Mouse (Mus musculus): ENCODE measurements around the gene Gm10203.
"Not testable (repeated sequence)": the region's sequence is repeated elsewhere in the genome, so short reads cannot be mapped to it uniquely, and the experiment has no call there.

Gm10203 gene

DNA sequence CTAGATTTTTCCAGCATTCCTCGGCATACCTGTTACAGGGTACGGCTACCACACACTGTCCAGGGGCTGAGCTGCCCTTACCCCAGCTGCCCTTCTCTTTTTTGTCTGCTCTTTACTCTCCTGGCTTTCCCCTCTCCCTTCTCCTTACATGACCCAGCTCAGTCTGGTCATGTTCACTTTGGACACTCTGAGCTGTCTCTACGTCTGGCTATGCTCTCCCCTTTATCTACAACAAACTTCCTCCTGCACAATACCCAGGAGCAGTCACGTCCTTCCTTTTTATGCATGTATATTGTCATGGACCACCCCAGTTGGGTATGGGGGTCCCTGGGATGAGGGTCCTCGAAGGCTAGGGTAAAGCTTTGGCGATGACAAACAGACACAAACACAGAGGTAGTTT is 5.7 kb downstream of the Gm10203 start:
- DNase-seq, result no peak

DNA sequence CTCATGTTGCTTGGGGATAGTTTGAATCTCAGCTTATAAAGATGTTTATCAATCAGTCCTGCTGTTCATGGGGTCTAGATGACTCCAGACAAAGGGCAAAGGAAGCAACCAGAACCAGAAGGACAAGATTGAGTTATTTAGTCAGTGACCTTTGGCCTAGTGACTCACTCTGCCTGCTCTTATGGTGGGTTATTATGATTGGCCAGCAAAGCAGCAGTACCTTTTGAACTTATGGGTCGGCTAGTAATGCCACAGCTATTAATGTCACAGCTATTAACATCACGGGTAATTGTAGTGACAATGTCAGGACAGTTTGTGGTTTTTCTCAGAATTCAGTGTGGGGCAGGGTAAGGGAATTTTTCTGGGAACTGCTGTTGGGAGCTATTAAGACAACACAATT is 8.0 kb downstream of the Gm10203 start:
- no peak for DNase-seq

DNA sequence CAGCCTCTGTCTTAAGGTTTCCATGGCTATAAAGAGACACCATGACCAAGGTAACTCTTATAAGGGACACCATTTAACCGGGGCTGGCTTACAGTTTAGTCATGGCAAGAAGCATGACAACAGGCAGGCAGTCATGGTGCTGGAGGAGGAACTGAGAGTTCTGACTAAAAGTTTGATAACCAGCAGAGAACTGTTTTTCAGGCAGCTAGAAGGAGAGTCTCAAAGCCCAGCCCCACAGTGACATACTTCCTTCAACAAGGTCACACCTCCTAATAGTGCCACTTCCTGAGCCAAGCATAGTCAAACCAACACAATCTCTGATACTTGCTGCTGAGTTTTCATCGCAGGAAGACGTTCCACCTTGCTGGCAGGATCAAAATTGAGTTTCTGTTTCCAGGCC is 9.0 kb downstream of the Gm10203 start:
- no peak for DNase-seq

DNA sequence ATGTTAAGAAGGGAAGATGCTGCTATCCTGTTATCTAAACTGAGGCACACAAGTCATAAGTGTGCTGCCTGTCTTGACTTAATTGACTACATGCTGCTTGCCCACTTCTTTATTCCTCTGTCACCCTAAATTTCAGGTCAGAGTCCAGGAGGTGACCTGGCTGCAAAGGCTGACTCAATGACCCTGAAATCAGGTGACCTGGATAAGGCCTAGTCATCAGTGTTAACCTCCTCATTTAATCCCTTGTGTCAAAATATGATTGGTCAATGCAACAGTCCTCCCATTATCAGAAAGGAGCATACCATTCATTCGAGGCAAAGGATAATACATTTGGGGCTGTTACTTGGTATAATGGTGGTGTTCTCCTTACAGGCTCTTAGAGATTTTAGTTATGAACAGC is 9.5 kb downstream of the Gm10203 start, which contains the start of gene Etfbkmt:
Gene Etfbkmt, plus strand, starts transcription at position 379 of the 400 bp plus-strand sequence.
- DNase-seq, result no peak

DNA sequence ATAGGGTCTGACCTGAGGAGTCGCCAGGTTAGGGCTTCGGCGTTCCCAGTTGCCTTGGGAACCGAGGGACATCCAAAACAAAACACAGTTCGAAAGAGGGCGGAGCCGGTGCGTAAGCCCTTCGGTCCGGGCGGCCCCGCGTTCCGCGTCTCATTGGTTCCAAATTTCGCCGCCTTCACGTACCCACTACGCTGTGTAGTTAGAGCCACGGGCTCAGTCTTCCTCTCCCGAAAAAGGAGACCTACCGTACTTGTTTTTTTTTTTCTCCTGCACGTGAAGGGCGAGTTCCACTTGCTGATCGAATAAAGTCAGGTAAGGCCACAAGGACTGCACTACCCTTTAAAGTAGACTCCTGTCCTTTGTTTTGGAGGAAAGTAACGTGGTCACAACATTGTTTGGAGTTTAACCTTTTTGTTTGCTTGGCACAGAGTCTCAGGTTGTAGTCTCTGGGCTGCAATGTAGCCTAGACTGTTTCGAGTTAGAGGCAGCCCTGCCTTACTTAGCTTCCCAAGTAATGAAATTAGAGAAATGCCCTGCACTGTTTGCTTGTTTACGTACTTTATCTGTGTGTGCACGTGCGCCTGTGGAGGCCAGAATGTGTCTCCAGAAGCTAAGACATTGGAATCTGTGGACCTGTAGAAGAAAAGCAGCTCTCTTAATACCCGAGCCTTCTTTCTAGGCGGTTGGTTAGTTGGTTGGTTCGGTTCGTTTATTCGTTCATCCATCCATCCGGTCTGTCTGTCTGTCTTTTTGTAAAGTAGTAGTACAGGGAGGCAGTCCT is 11.6 kb downstream of the Gm10203 start:
- DNase-seq, result peak; percentile 78 to 80

DNA sequence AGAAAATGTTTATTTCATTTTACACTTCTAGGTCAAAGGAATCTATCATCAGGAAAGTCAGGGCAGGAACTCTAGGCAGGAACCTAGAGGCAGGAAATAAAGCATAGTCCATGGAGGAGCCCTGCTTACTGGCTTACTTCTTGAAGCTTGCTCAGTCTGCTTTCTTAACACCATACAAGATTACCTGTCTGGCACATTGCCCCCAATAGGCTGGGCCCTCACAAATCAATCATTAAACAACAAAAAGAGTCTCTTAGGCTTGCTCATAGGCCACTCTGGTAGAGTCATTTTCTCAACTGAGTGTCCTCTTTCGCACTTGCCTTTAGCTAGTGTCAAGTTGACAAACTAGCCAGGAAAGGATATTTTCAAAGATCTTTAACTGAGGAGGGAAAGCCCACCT is 15.2 kb downstream of the Gm10203 start:
- no peak for DNase-seq

DNA sequence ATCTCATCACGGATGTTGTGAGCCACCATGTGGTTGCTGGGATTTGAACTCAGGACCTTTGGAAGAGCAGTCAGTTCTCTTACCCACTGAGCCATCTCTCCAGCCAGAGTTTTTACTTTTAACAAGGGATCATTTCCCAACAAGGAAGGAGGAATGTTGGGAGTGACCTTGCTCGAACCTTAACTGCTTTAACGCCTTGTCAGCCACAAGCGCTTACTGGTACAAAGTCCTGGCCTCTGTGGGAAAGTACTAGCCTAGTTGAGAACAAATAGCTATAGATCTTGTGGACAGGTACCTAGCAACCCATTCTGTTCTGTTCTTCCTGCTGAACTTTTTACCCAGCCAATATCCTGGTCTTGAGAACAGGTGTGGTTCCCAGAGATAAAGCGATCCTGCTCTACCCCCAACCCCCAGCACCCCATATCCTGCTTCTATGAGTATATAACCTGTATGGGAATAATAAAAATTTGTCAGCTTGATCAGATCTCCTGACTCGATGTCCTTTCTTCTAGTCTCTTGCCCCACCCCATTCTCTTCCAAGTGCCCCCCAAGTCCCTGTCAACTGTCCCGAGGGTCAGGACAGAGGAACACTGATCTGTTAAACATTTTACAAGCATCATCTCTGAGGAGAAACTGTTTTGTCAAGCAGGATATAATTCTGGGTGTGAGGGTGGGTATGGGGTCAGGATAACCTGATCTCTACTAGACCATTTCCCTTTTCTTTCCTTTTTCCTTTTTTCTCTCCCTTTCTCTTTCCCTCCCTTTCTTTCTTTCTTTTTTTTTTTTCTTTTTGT is 18.7 kb downstream of the Gm10203 start:
- DNase-seq, result no peak

DNA sequence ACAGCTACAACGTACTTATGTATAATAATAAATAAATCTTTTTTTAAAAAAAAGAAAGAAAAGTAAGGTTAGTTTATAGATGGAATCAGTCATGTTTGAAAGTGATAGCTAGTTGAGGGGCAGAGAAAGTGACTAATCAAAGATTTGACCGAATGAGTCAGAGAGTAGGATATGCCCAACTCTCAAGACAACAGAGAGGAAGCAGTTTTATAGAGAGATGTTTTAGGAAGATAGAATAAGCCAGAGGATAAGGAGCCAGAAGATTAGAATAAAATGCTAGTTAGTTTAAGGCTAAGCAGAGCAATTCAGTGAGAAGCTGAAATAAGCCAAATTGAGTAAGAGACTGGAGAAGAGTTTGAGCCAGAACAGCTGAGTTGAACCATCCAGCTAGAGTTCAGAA is 22.1 kb downstream of the Gm10203 start:
- DNase-seq, result no peak

DNA sequence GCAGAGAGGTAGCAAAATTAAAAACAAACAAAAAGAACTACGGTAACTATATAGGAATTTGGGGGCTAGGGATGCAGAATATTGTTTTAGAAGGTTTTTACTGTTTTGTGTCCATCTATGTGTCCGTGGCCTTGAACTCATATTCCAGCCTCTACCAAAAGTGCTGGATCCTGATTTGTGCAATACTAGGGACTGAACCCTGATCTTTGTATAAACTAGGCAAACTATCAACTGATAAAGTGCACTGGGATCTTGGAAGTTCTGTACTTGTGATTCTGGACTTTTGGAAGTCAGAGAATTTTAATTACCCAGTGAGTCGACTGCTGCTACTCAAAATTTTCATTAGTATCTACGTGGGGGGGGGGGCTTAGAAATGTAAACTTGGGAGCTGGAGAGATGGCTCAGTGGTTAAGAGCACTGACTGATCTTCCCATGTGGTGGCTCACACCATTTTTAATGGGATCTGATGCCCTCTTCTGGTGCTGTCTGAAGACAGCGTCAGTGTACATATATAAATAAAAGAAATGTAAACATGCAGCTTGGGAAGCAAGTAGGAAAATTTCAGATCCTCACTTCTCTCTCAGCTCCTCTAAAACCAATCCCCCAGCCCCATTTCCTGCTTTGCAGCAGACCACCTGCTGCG is 23.6 kb downstream of the Gm10203 start:
- DNase-seq, result no peak

DNA sequence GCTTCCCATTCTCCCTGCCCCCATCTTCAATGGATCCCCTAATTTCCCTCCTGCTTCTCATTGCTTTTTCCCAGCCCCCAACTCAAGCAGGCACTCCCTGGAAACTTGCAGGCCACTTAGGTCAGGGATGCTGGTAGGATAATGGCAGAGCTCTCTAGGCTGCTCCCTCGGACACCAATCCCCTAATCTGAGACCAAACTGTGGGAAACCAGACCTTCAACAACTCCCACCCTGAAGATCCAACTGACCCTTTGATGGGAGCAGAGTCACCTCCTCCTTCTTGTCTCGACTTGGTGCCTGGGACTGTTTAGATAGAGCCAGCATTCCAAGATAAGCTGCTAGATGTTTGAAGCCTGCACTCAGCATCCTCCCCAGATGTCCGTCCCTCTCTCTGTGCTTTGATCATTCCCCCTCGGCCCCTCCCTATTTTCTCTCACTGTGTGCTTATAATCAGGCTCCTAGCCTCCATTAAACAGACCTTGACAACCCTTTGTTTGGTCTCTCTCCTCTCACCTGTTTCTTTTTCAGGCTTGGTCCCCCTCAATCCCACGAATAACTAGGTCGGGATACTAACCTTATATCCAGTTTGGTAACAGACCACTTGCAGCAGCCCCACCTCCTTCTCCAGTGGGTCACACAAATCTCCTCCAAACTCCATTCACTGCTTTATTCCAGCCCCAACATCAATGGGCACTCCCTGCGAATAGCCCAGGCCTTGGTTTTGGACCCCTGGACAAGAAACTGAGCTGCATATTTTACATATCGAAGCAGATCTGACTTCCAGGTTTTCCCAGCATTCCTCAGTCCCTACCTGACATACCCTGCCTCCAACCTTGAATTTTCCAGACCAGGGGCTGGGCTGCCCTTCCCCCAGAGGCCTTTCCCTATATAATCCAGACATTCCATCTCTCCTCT is 24.4 kb downstream of the Gm10203 start:
- DNase-seq, result no peak

DNA sequence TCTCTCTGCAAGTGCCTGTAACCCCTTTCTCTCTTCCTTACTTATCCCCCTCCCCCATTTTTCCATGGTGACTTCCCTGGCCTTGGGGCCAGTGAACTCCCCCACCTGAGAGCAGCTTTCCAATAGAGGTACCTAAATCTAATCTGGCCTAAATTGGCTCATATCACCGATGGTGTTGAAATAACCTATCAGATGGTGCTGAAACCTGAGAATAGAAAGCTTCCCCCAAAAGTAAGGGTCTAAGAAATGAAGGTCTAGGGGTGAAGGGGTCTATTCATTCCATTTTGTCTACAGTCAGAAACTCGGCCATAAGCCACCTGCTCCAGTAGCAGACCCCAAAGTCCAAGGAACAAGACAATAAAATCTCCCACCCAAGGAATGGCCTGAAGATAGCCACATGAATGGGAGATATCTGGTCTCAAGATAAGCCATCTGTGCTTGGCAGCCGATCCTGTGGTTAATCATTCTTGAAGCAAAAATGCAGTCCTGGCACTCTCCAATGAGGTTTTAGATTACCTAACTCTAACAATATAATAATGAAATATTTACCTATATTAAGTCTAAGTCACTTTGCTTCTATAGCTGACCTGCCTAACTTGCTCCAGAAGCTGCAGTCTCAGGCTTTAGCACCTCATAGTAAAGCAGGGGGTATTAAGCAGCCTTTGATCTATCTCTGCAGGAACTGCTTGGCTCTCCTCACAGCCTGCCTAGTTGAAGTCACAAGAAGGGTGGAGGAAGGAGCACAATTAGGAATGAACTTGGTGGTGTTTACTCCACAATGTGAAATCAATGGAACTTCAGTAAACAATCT is 25.3 kb downstream of the Gm10203 start:
- DNase-seq, result no peak

DNA sequence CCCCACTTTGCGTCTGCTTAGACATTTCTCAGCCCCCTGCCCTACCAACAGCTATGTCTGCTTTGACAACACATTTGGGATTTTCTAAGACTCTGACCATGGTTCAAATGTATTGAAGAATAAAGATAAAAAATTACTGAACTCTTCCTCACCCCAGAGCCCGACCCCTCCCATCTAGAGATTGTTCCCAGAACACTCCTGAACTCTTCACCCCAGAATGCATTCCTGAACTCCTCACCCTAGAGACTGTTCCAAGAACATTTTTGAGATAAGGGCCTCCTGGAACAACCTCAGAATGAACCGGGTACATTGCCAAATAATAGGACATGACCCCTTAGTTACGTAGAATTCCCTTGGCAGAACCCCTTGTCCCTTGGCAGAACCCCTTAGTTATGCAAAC is 37.1 kb downstream of the Gm10203 start:
- not testable (repeated sequence) for DNase-seq

DNA sequence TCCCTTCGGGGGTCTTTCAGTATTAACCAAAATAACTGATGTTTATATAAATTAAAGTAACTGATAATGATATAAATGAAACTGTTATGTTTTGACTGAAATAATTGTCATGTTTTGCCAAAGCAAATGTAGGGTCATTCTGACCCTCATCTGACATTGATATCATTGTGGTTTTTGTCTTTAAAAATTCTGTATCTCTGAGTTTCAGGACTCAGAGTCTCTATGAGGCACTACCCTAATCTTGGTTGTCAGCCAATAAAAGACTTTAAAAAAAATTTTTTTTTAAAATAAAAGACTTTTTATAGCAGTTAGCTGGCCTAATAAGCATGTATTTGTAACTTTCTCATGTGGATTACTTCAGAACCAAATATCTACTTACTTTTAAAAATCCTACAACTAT is 37.7 kb downstream of the Gm10203 start:
- no peak for DNase-seq

DNA sequence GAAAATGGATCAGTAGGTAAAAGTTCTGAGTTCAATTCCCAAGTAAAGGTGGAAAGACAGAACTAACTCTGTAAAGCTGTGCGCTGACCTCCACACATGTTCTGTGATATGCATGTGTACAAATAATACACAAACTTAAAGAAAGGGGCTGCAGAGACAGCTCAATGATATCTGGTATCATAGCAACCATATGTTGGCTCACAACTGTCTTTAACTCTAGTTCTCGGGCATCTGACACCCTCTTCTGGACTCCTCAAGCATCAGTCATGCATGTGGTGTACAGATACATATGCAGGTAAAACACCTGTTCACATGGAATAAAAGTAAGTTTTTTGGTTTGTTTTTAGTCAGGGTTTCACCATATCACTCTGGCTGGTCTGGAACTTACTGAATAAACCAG is 38.5 kb downstream of the Gm10203 start:
- no peak for DNase-seq

DNA sequence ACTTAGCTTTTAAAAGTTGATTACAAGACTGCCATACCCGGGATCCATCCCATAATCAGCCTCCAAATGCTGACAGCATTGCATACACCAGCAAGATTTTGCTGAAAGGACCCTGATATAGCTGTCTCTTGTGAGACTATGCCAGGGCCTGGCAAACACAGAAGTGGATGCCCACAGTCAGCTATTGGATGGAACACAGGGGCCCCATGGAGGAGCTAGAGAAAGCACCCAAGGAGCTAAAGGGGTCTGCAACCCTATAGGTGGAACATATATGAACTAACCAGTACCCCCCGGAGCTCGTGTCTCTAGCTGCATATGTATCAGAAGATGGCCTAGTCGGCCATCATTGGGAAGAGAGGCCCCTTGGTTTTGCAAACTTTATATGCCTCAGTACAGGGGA is 40.0 kb downstream of the Gm10203 start:
- DNase-seq, result not testable (repeated sequence)

DNA sequence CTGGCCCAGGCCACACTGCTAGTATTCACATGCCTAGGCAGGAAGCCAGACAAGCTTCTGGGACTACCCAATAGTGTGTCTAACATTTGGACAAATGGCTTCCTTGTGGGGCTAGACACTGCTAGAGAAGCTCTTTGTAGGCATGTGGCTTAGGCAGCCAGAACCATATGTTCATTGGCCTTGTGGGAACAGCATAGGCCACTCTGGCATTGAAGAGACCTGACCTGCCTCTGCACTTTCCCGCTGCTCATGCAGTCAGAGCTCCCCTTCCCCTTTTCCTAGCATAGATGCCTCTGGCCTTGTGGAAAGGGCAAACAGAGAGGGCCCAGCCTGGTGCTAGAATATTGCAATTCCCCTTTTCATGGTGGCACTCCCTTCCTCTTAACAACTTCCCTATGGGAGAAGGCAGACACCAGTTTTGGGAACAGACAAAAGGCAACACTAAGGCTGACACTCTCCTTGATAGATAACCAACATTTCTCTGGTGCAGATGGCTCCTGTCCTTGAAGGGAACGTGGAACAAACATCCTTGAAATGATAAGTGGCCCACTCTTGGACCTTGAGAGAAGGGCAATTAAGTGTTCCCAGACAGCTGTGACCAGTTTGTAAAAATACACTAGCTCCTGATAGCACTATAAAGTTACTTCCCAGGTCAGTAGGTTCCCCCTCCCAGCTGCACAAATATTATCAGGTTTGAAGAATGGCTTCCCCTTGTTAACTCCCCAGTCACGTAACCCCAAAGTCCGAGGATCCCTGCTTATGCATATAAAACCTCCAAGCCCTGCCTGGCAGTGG is 44.1 kb downstream of the Gm10203 start:
- no peak for DNase-seq

DNA sequence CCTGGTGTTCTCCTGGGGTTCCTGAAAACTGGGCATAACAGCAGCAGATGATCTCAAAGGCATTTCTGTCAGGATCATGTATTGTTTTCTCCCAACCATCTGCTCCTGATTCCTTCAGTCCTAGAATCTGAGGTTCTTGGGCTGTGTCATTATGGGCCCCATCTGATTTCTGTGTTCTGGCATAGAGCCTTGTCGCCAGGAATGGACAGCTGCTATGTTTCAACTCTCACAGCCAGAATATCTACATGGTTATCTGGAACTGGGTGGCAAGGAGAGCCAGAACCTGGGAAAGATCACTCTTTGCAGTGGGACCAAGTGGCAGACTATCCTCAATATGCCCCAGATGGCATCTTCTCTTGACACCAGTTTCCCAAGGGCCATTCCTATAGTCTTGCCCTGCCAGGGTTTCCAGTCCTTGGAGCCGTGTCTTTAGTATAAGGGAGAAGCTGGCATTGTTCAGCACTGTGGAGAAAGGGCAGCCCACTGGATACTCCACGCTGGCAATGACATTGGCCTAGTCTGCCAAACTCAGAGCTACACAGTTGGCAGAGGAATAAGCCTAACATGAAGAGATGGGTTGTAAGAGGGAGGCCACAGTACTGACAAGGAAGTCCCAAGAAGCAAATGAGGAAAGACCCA is 45.1 kb downstream of the Gm10203 start:
- no peak for DNase-seq

DNA sequence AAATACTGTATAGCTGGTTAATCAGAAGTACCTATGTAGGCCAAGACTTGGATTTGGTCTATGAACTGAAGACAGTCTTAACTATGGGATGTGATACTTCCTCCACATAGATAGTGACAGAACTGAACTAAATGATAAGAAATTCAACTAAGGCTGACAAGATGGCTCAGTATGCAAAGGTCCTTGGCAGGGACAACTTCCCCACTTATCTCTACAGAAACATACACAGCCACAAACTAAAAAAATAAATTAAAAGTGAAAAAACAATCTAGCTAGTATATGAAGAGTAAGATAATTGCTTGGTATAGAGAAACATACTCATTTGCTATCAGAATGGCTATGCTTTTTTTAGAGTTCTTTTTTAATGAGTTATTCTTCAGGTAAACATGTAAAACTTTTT is 49.1 kb downstream of the Gm10203 start:
- no peak for DNase-seq
